Mouse (Mus musculus) cerebellum, postnatal 14 days (tissue): ENCODE data around the gene Svep1.

ENCODE experiments used
- DNase-seq, 2 experiments: peaks; one replicate each; pipeline ENCODE4 v3.0.0; 2021; ENCODE audit warnings: mixed read lengths in 2 of 2

The Svep1 gene

DNA sequence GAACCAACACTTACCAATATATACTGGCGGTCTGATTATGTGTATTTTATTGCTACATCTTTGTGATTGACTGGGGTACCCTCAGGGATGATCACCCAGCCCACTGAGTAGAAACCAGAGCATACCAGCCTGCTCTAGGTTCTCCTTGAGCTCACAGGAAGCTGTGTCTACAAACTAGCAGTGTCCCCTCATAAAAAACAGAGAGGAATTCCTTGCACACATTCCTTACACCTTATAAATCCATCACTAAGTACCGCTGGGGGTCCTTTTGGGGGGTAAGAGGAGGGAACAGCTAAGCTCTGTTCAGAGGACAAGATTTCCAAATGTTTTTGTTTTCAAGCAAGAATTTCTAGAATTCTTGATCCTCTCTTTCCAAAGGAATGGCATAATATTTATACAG is 36.7 kb downstream of the Svep1 start:
- no peak for DNase-seq

DNA sequence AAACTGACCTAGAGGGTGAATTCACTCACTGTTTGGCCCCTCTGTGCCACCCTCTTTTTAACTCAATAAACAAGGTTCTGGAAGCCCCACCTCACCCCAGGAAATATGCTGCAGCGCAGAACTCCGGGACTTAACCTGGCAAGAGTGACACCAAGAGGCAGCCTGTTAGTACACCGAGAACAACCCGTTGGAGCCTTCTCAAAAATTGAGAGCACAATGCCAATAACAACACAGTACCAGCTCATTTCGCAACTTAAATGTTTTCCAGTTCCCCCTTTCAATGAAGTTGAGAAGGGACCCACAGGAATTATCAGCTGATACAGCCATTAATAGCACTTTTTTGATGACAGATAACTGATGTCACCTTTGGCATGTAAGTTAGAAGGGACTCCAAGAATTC is 38.3 kb downstream of the Svep1 start:
- peak in 1 of 2 experiments; percentile 52 for DNase-seq

DNA sequence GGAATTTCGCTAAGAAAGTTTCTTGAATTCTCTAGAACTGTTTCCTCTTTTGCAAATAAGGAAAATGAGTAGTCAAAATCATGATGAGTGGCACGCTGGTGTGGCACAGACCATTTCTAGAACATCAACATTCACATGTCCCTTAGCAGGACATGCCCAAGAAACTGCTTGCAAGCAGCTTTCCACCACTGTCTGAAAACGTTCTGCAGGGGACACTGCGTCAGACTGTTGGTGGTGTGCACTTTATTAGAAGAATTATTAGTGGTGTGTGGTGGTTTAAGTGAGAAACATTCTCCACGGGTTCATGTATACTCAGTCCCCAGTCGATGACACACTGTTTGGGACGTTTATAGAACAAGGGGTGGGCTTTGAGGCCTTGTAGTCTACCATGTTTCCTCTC is 40.9 kb downstream of the Svep1 start:
- DNase-seq: no peak

DNA sequence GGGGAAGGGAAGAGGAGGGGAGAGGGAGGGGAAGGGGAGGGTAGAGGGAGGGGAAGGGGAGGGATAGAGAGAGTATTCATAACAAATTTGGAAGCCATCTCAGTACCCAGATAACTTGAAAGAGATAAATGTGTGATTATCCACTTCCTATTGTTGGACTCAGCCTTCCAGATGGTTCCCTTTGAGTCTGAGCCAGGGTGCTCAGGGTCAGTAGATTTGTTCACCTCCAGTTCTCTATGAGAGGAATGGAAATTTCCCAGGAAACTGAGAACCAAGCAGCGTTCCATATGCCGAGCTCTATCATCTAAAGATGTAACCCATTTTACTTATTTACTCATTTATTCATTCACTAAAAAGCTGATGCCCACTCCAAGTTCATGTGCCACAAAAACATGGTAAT is 44.8 kb downstream of the Svep1 start:
- peak; percentile 81 to 89 for DNase-seq

DNA sequence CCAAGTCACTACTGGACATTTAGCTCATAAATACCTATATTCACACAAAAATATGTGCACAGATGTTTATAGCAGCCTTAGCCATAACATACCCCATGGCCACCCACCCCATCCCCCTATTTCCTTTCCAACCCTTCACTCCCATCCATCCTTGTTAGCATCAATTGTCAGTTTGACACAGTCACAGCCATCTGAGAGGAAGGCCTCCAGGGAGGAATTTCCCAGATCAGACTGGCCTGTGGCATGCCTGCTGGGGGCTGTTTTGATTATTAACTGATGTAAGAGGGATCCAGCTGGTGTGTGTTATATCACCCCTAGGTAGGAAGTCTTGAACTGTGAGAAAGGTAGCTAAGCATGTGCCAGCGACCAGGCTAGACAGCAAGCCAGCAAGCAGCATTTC is 47.1 kb downstream of the Svep1 start:
- no peak for DNase-seq

DNA sequence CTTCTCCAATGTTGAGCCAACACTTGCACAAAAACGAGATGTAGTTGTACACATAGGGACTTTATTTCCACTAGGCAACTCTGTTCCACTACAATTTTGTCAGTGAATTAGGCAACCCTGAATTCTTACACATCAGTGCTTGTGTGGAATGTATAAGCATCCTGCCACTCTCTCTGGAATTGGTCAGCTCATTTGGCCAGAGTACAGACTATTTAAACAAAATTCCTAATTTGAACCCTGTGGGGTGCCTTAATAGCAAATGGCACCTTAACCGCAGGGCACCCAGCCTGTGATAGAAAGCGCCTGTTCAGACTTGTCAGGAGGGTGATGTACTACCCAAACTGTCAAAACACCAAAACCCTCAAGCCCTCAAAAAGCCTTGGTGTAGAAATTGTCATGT is 56.4 kb downstream of the Svep1 start:
- DNase-seq: peak in 1 of 2 experiments; percentile 47

DNA sequence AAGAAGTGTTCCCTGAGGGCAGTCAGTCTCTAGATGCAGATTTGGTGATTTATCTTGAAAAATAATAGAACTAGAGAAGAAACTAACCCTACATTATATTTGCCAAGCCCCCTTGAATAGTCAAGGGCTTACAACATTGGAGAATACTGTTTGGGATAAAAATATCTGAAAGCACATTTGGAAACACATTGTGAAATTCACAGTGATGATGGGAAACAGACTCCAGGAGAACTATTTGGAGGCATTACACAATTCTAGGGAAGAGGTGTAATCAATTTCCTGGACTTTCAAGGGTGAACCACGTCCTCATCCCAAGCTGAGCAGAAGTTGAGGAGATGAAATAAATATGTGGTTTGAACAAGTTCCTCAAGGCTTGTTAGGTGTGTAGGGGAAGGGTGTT is 57.5 kb downstream of the Svep1 start:
- DNase-seq: no peak

DNA sequence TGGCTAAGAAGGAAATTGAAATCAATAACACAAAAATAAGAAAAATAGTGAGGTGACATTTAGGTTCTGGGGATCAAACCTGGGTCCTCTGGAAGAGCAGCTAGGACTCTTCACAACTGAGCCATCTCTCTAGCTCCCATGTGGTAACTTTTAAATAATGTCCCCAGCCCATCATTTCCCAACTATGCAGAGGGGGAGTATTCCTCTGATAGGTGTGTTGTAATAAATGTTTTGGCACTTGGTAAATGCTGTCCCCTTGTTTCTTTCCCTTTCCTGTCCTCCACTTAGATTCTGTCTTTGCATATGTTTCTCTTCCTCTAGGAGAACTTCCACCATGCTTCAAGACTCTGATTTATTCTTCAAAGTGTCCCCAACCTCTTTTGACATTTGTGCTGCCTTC is 58.1 kb downstream of the Svep1 start:
- DNase-seq: no peak

DNA sequence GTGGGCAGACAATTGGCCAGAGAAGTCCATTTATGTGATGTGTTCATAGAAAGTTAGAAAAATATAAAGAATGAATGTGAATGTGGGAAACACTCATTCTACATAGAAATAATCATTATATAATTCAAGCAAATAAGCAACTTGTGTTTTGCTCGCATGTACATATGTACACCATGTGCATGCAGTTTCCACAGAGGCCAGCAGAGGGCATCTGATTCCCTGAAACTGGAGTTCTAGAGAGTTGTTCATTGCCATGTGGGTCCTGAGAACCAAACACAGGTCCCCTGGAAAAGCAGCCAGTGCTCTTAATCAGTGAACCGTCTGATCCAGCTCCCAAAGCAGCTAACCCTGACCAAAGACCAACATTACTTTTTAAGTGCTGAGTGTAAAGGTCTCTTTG is 60.0 kb downstream of the Svep1 start:
- DNase-seq: peak in 1 of 2 experiments; percentile 31

DNA sequence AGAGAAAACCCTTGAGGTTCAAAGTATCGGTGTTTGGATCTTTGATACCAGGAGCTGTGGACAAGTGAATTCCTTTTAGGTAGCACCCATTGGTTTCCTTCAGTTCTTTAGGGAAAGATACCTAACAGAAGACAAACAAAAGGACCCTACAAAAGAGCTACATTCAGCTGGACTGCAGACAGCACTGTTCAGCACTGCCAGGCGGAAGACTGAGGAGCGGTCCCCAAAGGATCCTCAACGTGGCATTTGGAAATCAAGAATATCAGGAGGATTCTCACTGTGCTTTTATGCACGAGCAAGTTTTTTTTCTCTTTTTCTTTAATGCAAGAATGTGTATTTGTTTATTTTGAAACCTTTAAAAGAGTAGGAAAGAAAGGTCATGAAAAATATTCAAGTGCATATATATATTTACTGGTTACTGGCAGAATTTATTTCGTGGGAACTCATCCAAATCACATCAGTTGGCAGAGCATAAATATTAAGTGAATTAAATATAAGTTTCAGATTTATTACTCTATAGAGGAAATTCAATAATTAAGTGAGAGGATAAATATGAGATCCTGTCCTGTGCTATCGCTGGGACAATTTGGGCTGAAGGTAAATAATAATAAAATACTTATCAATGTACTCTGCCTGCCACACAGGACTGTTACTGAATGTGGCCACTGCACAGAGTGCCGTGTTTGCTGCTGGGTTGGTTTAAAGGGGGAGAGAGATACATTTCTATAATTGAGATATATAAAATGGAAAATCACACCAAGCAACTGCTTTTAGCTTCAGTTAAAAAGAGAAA is 66.7 kb downstream of the Svep1 start:
- DNase-seq: no peak

DNA sequence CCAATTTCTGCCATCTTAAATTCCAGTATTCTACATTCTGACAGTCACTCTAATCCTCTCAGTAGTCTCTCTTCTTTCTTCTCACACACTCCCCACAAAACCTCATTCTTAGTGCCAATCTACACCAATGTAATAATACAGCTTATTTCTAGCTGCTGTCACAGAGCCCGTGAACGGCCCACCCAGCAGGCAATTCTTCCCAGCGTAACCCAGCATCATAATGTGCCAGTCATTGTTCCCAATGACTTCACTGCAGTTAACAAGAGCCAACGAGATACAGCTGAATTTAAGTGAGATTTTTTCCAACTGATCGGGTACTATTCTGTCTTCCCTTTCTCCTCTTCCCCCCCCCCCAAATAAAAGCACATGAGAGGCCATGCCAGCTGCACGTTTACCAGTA is 67.4 kb downstream of the Svep1 start:
- DNase-seq: no peak

DNA sequence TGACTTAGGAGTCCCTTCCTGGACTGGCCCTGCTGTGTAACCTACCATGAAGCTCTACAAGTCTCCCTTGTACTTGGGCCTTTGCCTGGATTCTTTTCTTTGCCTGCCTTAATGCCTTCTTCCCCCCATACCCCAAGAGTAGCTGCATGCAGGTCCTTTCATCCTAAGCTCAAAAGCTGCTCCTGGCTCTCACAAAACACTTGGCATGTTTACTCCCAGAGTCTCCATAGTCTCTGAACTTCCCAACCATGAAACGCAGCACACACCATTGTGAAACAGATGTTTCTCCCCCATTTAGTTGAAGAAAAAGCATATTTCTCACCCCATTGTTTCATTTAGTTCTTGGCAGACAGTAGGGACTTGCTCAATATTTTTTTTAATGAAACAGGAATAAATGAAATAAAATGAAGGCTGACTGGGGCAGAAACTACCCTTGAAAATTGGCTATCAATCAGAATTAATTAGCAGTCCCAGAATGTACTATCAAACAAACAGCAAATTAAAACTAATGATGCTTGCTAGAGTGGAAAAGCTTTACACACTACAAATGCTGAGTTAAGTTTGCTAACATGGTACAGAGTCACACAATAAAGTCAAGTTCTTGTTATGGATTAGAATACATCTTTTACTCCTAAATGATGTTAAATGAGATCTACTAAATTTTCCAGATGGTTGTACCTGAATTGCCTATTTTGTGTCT is 72.9 kb downstream of the Svep1 start:
- no peak for DNase-seq

DNA sequence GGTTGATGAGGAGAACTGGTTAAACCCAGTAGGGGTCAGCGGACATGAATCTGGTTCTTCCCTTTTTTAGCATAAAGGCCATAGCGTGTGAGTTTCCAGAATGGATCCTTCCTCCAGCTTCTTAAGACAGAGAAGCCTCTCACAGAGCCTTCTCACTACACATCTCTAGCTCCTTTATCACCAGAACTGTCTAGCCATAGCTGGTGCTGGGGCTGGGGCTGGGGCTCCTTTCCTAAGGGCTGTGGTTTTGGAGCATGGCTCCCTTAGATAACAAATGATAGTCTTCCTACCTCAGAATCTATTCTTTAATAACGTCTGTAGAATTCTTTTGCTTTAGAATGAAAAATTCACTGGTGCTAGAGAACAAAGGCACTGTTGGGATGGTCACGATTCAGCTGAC is 76.8 kb downstream of the Svep1 start:
- no peak for DNase-seq

DNA sequence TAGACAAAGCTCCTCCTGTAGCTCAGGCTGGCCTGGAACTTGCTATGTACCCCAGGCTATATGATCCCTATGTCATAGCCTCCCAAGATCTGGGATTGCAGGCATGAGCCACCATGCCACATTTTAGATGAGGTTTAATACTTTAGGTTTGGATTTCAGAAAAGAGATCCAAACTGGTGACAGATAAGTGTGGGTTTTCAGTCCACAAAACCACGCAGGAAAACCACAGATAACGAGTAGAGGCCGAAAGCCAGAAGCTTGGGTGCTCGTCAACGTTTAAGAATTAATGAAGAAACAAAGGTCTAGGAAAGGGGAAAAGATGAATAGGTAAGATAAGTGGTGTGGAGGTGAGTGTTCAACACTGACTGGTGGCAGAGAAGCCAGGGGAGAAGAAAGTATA is 79.6 kb downstream of the Svep1 start:
- DNase-seq: no peak

DNA sequence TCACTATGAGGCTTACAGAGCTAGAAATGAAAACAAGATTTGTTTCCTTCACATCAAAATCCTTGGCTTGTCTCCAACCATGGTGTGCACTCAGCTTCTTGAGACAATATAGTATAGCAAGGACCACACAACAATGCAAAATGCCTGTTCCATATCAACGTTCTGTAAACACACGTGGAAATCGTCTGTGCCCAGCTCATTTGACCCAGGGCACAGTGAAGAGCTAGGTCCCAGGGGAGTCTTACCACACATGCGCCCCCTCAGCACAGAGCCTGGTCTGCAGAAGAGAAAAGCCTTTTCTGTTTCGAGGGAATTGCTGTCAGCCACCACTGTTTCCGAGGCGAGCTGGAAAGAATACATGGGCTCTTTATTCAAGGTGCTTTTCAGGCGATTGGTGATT is 91.2 kb downstream of the Svep1 start:
- no peak for DNase-seq

DNA sequence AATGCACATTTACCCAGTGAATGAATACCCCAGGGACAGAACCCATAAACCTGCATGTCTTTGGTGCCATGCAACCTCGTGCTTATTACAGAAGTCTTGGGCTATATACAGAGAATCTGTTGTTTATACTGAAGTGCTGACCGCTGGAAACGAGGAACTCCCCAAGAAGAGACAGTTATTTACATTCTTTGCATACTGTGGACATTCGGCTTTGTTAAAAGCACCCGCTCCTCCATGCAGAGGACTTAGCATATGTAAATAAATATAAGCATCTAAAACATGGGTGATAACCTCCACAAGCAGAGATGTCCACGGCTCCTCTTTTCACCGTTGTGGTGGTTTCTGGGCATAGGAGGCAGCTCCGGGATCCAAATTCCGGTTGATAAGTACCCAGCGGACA is 95.7 kb downstream of the Svep1 start:
- DNase-seq: no peak

DNA sequence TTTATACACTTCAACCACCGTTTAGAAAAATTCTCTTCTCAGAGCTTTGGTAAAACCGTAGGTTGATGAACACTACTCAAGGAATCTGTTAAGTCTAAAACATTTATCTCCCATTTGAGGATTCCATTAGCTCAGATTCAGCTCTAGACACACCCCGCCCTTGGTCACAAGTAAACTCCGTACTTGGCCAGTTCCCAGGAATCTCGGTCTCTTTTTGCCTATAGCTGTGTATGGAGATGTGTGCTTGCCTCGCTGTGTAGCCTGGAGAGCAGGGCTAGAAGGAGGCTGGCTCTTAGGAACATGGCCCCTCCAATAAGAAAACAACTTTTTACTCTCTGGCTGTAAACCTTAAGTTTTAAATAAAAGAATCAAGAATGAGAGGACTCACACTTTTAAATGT is 96.9 kb downstream of the Svep1 start:
- no peak for DNase-seq

DNA sequence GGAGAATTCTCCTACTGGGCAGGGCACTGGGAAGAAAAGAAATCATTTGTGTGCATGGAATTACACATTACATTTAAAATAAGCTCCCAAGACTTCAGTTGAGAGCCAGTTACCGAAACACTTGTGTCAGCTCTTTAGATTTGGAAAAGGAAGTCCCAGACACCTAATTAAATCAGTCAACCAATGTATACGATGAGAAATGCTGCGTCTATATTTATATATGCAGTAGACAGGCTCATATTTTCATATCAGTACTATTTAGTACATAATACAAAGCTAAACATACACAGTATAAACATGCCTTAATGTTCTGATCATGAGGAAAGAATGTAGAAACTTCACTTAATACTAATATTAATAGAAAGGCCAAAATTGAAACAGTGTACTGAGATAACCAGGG is 98.3 kb downstream of the Svep1 start:
- DNase-seq: no peak

DNA sequence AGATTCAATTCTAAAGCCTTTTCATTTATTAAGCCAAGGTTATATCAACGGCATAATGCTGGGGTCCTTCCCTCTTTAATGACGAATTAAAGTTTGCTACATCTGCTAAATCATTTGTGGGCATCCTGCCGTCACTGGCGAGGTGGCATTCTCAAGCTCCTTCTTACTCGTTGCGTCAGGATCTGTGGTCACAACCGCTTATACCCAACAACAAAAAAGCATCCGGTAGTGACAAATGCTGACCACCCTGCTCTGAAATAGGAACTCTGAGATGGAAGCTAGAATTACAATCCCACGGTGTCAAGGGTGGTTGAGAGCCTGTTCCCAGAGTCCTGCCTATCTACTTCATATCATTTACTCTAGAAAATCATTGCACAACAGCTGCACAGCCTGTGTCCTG is 108.9 kb downstream of the Svep1 start:
- DNase-seq: no peak

DNA sequence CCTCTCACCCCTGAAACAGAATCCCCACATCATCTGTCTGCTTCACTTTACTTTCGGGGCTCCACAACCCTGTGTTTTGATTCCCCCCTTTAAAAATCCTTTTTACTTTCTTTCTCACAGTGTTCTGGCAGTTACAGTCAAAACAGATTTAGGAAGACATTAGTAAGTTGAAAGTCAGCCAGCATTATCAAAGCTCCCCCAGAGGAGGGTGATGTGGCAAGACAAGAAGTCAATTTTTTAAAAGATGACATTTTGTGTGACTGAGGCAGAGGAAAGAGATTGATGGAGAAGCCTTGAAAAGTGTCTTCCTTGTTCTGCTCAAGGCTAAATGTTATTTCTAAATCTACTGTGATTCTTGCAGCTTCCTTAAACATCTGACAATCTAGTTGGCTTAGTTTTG is 119.9 kb downstream of the Svep1 start:
- DNase-seq: no peak

DNA sequence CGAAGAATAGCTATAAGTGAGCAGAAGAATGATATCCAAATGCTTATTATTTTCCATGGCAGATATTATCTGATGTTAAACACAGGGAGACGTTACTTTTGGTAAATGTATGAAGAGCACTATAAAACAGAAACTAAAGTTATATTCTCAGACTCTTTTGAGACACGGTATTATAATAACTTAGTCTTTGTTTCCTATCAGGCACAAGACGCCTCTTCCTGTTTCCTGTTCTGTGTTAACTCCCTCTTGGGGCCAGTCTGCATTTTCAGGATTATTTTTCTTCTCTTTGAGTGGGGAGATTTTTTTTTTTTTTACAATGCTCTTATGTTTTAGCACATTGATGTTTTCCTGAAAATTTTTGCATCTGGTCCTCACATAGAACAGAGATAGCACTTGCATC is 120.5 kb downstream of the Svep1 start:
- no peak for DNase-seq

DNA sequence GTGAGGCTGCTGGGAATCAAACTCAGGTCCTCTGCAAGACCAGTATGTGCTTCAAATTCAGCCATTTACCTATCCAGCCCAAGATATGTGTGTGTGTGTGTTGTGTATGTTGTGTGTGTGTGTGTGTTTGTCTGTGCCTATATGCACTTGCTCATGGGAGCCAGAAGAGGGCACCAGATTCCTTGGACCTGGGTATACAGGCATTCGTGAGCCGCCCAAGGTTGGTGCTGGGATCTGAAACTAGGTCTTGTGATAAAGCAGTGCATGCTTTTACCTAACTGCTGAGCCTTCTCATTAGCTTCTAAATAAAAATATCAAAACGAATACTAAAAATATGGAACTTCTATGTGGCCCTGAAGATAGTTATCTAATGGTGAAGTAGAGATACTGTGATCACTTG is 121.3 kb downstream of the Svep1 start:
- DNase-seq: no peak

DNA sequence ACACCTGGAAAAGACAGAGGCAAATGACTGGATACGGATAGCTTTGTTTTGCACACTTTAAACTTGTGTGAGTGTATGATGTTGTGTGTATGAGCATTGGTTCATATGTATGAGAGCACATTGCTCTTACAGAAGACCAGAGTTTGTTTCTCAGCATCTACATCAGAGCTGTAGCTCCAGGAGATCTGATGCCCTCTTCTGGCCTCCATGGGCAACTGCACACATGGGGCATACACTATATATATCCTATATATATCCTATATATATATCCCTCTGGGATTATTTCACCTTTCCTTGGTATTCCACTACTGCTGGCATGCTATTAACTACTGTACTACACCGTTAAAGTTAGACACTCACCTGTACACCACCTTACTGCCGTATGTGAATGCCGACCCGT is 122.5 kb downstream of the Svep1 start:
- DNase-seq: no peak

DNA sequence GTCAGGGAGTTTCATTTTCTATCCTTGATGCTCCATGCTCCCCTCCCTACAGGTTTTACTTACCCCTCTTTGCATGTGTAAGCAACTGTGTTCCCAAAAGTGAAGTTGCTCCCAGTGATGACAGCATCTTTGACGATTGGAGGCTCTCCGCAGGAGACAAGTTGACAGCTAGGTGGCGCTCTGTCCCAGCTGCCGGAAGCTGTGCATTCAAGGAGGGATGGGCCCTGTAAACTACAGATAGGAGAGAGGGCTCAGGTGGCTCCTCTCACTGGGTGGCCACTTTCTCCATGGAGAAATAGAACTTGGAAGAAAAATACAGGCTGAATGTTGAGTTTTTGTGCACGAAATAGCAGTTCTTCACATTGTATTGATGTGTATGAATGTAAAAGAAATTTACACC is 124.1 kb downstream of the Svep1 start:
- peak; percentile 84 to 91 for DNase-seq

DNA sequence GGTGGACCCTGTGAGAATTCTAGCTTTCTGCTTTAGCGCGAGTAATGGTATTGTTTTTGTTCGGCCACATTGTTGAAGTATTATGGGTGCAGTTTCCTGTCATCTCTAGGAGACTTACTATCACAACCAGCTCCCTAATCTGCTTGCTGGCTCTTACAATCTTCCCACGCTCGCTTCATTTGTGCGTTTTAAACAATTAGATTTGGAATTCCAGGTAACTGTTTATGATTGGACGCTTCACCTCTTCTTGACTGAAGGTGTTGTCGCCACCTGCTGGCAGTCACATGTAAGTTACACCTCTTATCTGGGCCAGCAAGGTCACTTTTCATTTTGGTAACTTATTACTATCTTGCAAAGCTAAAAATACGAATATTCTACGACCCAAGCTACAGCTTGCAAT is 127.0 kb downstream of the Svep1 start:
- DNase-seq: peak; percentile 70 to 79
